Mouse (Mus musculus): ENCODE data around the gene Vhl. TPM values are rescaled to one million over a fixed set of nuclear protein-coding genes. Genes with fewer than 3 reads are reported as not detected.
A peak's percentile ranks its signal among the peaks of the same experiment; 100 is the strongest.

Gene Vhl
- polyA plus RNA-seq (2015; fragmentation: Nextera tagmentation; extraction: Ambion mirVana): 7.8 and 9.4 TPM in 2 replicates

- peak within 1 kb of the TSS; percentile 85 for H3K4me3 ChIP-seq (replicated peaks)
- peaks cover 26% of the 10 kb centered on the region for H3K4me1 ChIP-seq (replicated peaks)
- no peaks in the 10 kb centered on the region for H3K9me3 ChIP-seq (replicated peaks)
- ATAC-seq (ENCODE audit: low read depth) (peak; percentile 89), DNase-seq (peak; percentile 73)
- peaks cover 16% of the 10 kb centered on the region for H3K36me3 ChIP-seq
- peak within 1 kb of the TSS; percentile 79 for H3K27ac ChIP-seq
- peak within 1 kb of the TSS; percentile 85 for H3K9ac ChIP-seq
- no peaks in the 10 kb centered on the region for H3K27me3 ChIP-seq
- H3K4me2 ChIP-seq: peak within 1 kb of the TSS; percentile 96
- 1% methylated on average over 67 of the region's 76 CpGs for WGBS (ENCODE audit: insufficient replicate concordance)
Observed at GRCm38 (mm10) chr6:113623941-113624751, at the start of gene Vhl. Gene Vhl (plus strand): TSS chr6:113623959.

GRCm38 (mm10) chr6:113576044-113576443 is 47.7 kb upstream of the Vhl start:
- no peak overlapping the region for H3K9ac ChIP-seq
- 92% methylated on average over 6 of the region's 6 CpGs for WGBS (ENCODE audit: insufficient replicate concordance)
- H3K4me2 ChIP-seq: no peak overlapping the region
- no peak overlapping the region for H3K27ac ChIP-seq
- DNase-seq (no peak), ATAC-seq (ENCODE audit: low read depth) (no peak)
- no peaks in the 10 kb centered on the region for H3K4me1 ChIP-seq (replicated peaks)
- no peaks in the 10 kb centered on the region for H3K27me3 ChIP-seq
- H3K4me3 ChIP-seq (replicated peaks): no peak overlapping the region
- H3K36me3 ChIP-seq: peaks cover 78% of the 10 kb centered on the region
- H3K9me3 ChIP-seq (replicated peaks): no peaks in the 10 kb centered on the region

- H3K27ac ChIP-seq: no peak overlapping the region
- no peaks in the 10 kb centered on the region for H3K4me1 ChIP-seq (replicated peaks)
- DNase-seq (no peak), ATAC-seq (ENCODE audit: low read depth) (no peak)
- WGBS (ENCODE audit: insufficient replicate concordance): 79% methylated on average over 3 of the region's 3 CpGs
- H3K27me3 ChIP-seq: no peaks in the 10 kb centered on the region
- no peak overlapping the region for H3K9ac ChIP-seq
- H3K36me3 ChIP-seq: peaks cover 70% of the 10 kb centered on the region
- no peak overlapping the region for H3K4me2 ChIP-seq
- no peaks in the 10 kb centered on the region for H3K9me3 ChIP-seq (replicated peaks)
- H3K4me3 ChIP-seq (replicated peaks): no peak overlapping the region
Observed at GRCm38 (mm10) chr6:113579306-113579705, 44.5 kb upstream of the Vhl start.

- 84% methylated on average over 4 of the region's 4 CpGs for WGBS (ENCODE audit: insufficient replicate concordance)
- ATAC-seq (ENCODE audit: low read depth): no peak
- Histone ChIP-seq H3K9ac (no peak overlapping the region), H3K36me3 (peaks cover 67% of the 10 kb centered on the region), H3K4me3 (replicated peaks) (no peak overlapping the region), H3K4me1 (replicated peaks) (no peaks in the 10 kb centered on the region), H3K27me3 (no peaks in the 10 kb centered on the region), H3K27ac (no peak overlapping the region), H3K4me2 (no peak overlapping the region), H3K9me3 (replicated peaks) (no peaks in the 10 kb centered on the region)
- DNase-seq: no peak
Observed at GRCm38 (mm10) chr6:113583023-113583422, 40.7 kb upstream of the Vhl start.

GRCm38 (mm10) chr6:113585065-113585464 is 38.7 kb upstream of the Vhl start:
- DNase-seq: no peak
- Histone ChIP-seq H3K9me3 (replicated peaks) (no peaks in the 10 kb centered on the region), H3K9ac (no peak overlapping the region), H3K4me2 (no peak overlapping the region), H3K4me1 (replicated peaks) (no peaks in the 10 kb centered on the region), H3K27me3 (no peaks in the 10 kb centered on the region), H3K36me3 (peaks cover 59% of the 10 kb centered on the region), H3K27ac (no peak overlapping the region), H3K4me3 (replicated peaks) (no peak overlapping the region)
- WGBS (ENCODE audit: insufficient replicate concordance): 80% methylated on average over 5 of the region's 5 CpGs
- no peak for ATAC-seq (ENCODE audit: low read depth)

GRCm38 (mm10) chr6:113586466-113587183 is 37.1 kb upstream of the Vhl start:
- Histone ChIP-seq H3K27ac (no peak overlapping the region), H3K27me3 (no peaks in the 10 kb centered on the region), H3K36me3 (peaks cover 55% of the 10 kb centered on the region), H3K4me2 (no peak overlapping the region), H3K4me1 (replicated peaks) (no peaks in the 10 kb centered on the region), H3K9ac (no peak overlapping the region), H3K4me3 (replicated peaks) (no peak overlapping the region), H3K9me3 (replicated peaks) (no peaks in the 10 kb centered on the region)
- ATAC-seq (ENCODE audit: low read depth) (no peak; the same call in 1 of the 2 replicates), DNase-seq (no peak)
- 67% methylated on average over 5 of the region's 5 CpGs for WGBS (ENCODE audit: insufficient replicate concordance)

GRCm38 (mm10) chr6:113592637-113593036 is 31.1 kb upstream of the Vhl start:
- no peak overlapping the region for H3K4me3 ChIP-seq (replicated peaks)
- no peak for ATAC-seq (ENCODE audit: low read depth)
- 82% methylated on average over 2 of the region's 2 CpGs for WGBS (ENCODE audit: insufficient replicate concordance)
- DNase-seq: no peak
- no peaks in the 10 kb centered on the region for H3K4me1 ChIP-seq (replicated peaks)
- peaks cover 44% of the 10 kb centered on the region for H3K36me3 ChIP-seq
- H3K4me2 ChIP-seq: no peak overlapping the region
- no peaks in the 10 kb centered on the region for H3K27me3 ChIP-seq
- H3K9ac ChIP-seq: no peak overlapping the region
- no peak overlapping the region for H3K27ac ChIP-seq
- no peaks in the 10 kb centered on the region for H3K9me3 ChIP-seq (replicated peaks)

GRCm38 (mm10) chr6:113597945-113598344 is 25.8 kb upstream of the Vhl start:
- Histone ChIP-seq H3K27ac (no peak overlapping the region), H3K9ac (no peak overlapping the region), H3K4me1 (replicated peaks) (peaks cover 5% of the 10 kb centered on the region), H3K36me3 (peaks cover 28% of the 10 kb centered on the region), H3K27me3 (no peaks in the 10 kb centered on the region), H3K9me3 (replicated peaks) (no peaks in the 10 kb centered on the region), H3K4me3 (replicated peaks) (no peak overlapping the region), H3K4me2 (no peak overlapping the region)
- 85% methylated on average over 4 of the region's 4 CpGs for WGBS (ENCODE audit: insufficient replicate concordance)
- ATAC-seq (ENCODE audit: low read depth) (no peak), DNase-seq (no peak)

- H3K9me3 ChIP-seq (replicated peaks): no peaks in the 10 kb centered on the region
- peaks cover 24% of the 10 kb centered on the region for H3K36me3 ChIP-seq
- no peak overlapping the region for H3K27ac ChIP-seq
- 82% methylated on average over 5 of the region's 5 CpGs for WGBS (ENCODE audit: insufficient replicate concordance)
- ATAC-seq (ENCODE audit: low read depth) (no peak), DNase-seq (no peak)
- no peak overlapping the region for H3K4me3 ChIP-seq (replicated peaks)
- H3K4me2 ChIP-seq: no peak overlapping the region
- H3K4me1 ChIP-seq (replicated peaks): peaks cover 14% of the 10 kb centered on the region
- H3K27me3 ChIP-seq: no peaks in the 10 kb centered on the region
- no peak overlapping the region for H3K9ac ChIP-seq
Observed at GRCm38 (mm10) chr6:113599833-113600232, 23.9 kb upstream of the Vhl start.

- no peak for DNase-seq
Observed at GRCm38 (mm10) chr6:113600543-113601139, 23.1 kb upstream of the Vhl start, which contains the start of gene Fancd2os. Gene Fancd2os (minus strand): TSS chr6:113600715.

GRCm38 (mm10) chr6:113602821-113603220 is 20.9 kb upstream of the Vhl start:
- H3K4me2 ChIP-seq: no peak overlapping the region
- H3K9me3 ChIP-seq (replicated peaks): no peaks in the 10 kb centered on the region
- H3K4me3 ChIP-seq (replicated peaks): no peak overlapping the region
- H3K27ac ChIP-seq: no peak overlapping the region
- ATAC-seq (ENCODE audit: low read depth) (no peak; the same call in 1 of the 2 replicates), DNase-seq (peak; percentile 15)
- H3K27me3 ChIP-seq: no peaks in the 10 kb centered on the region
- peaks cover 30% of the 10 kb centered on the region for H3K4me1 ChIP-seq (replicated peaks)
- H3K36me3 ChIP-seq: peaks cover 14% of the 10 kb centered on the region
- WGBS (ENCODE audit: insufficient replicate concordance): 73% methylated on average over 6 of the region's 6 CpGs
- no peak overlapping the region for H3K9ac ChIP-seq

More at GRCm38 (mm10) chr6:113600543-113601139, 23.1 kb upstream of the Vhl start, which contains the start of gene Fancd2os:
- Histone ChIP-seq H3K27ac (no peak within 1 kb of the TSS), H3K4me2 (no peak within 1 kb of the TSS), H3K4me3 (replicated peaks) (no peak within 1 kb of the TSS), H3K9me3 (replicated peaks) (no peaks in the 10 kb centered on the region), H3K27me3 (no peaks in the 10 kb centered on the region), H3K36me3 (peaks cover 20% of the 10 kb centered on the region), H3K9ac (no peak within 1 kb of the TSS), H3K4me1 (replicated peaks) (peaks cover 19% of the 10 kb centered on the region)
- ATAC-seq (ENCODE audit: low read depth): no peak
- WGBS (ENCODE audit: insufficient replicate concordance): 71% methylated on average over 23 of the region's 23 CpGs

Data from liver, embryonic 13.5 days (tissue).